Mouse (Mus musculus): Measurements from ENCODE around the gene Bysl. TPM values are rescaled to one million over a fixed set of nuclear protein-coding genes. Genes with fewer than 3 reads are reported as not detected.

The Bysl gene
- total and polyA plus RNA-seq, 3 experiments = 69.3 to 85.4 TPM; not detected in 1

- no peaks in the 10 kb centered on the region for H3K9me3 ChIP-seq (replicated peaks; ENCODE audit: insufficient read depth, low read length)
- H3K27ac ChIP-seq (ENCODE audit: control insufficient read depth, low read depth, low read length) = peak overlapping the region; percentile 98
- H3K4me1 ChIP-seq (ENCODE audit: control insufficient read depth in 1 of 2, insufficient read depth in 2 of 2, low read length in 2 of 2) = peaks cover 20 to 56% of the 10 kb centered on the region in 2 experiments
- H3K36me3 ChIP-seq (ENCODE audit: control insufficient read depth in 1 of 2, insufficient read depth in 2 of 2, low read length in 2 of 2) = peaks cover 0 to 49% of the 10 kb centered on the region in 2 experiments; a peak in 2 of 4 replicates
- H3K4me3 ChIP-seq (ENCODE audit: control insufficient read depth in 1 of 2, insufficient read depth in 1 of 2, low read depth in 2 of 2, low read length in 2 of 2) = peak overlapping the region; percentile 86 to 96
- H3K79me2 ChIP-seq (ENCODE audit: control insufficient read depth, insufficient read depth, low read length, poor library complexity) = peaks cover 28% of the 10 kb centered on the region
- H3K27me3 ChIP-seq (ENCODE audit: control insufficient read depth in 1 of 2, insufficient read depth in 2 of 2, low read length in 2 of 2) = no peaks in the 10 kb centered on the region
- H3K9ac ChIP-seq (ENCODE audit: control insufficient read depth, low read depth, low read length, poor library complexity, severe bottlenecking) = peak overlapping the region; percentile 92
- no peak for TF ChIP-seq TCF12 (IDR thresholded peaks at IDR 0.05; ENCODE audit: low read depth, low read length)
- no peak for DNase-seq (ENCODE audit: low read depth, low spot score)
Measured at GRCm38 (mm10) chr17:47593854-47594182, 17.5 kb downstream of the Bysl start.

- Histone ChIP-seq H3K36me3 (ENCODE audit: control insufficient read depth in 1 of 2, insufficient read depth in 2 of 2, low read length in 2 of 2) (peaks cover 0 to 44% of the 10 kb centered on the region in 2 experiments; a peak in 2 of 4 replicates), H3K27ac (ENCODE audit: control insufficient read depth, low read depth, low read length) (peak overlapping the region; percentile 98), H3K79me2 (ENCODE audit: control insufficient read depth, insufficient read depth, low read length, poor library complexity) (peaks cover 28% of the 10 kb centered on the region), H3K27me3 (ENCODE audit: control insufficient read depth in 1 of 2, insufficient read depth in 2 of 2, low read length in 2 of 2) (no peaks in the 10 kb centered on the region), H3K4me1 (ENCODE audit: control insufficient read depth in 1 of 2, insufficient read depth in 2 of 2, low read length in 2 of 2) (peaks cover 20 to 51% of the 10 kb centered on the region in 2 experiments), H3K9me3 (replicated peaks; ENCODE audit: insufficient read depth, low read length) (no peaks in the 10 kb centered on the region), H3K9ac (ENCODE audit: control insufficient read depth, low read depth, low read length, poor library complexity, severe bottlenecking) (peak overlapping the region; percentile 92), H3K4me3 (ENCODE audit: control insufficient read depth in 1 of 2, insufficient read depth in 1 of 2, low read depth in 2 of 2, low read length in 2 of 2) (peak overlapping the region; percentile 86 to 96)
- peak; percentile 95 for DNase-seq (ENCODE audit: low read depth, low spot score)
- TF ChIP-seq ZC3H11A (IDR thresholded peaks at IDR 0.05; ENCODE audit: low read depth, low read length) = no peak
- no peak for TF ChIP-seq CTCF (IDR thresholded peaks at IDR 0.05 in 2 of 3, conservative IDR thresholded peaks at IDR 0.05 in 1 of 3; ENCODE audit: control insufficient read depth in 1 of 3, insufficient read depth in 1 of 3, low read depth in 2 of 3, low read length in 3 of 3, poor library complexity in 1 of 3, severe bottlenecking in 1 of 3)
- TF ChIP-seq POLR2AphosphoS5 (IDR thresholded peaks at IDR 0.05; ENCODE audit: borderline replicate concordance, low read depth, low read length) = no peak
- no peak for TF ChIP-seq USF2 (IDR thresholded peaks at IDR 0.05; ENCODE audit: borderline replicate concordance in 1 of 2, insufficient read depth in 1 of 2, low read depth in 1 of 2, low read length in 2 of 2)
- TF ChIP-seq ZKSCAN1 (IDR thresholded peaks at IDR 0.05; ENCODE audit: low read depth, low read length) = no peak
- TF ChIP-seq ZMIZ1 (IDR thresholded peaks at IDR 0.05; ENCODE audit: low read depth, low read length) = peak; percentile 52; the same call in 1 of the 2 replicates
- TF ChIP-seq GABPA (IDR thresholded peaks at IDR 0.05; ENCODE audit: low read depth, low read length) = no peak
- TF ChIP-seq MAX (IDR thresholded peaks at IDR 0.05; ENCODE audit: low read length) = peak; percentile 26
- TF ChIP-seq MEF2A (IDR thresholded peaks at IDR 0.05; ENCODE audit: extremely low read depth, insufficient replicate concordance, low read depth, low read length, poor library complexity, severe bottlenecking) = no peak
- TF ChIP-seq TCF12 (IDR thresholded peaks at IDR 0.05; ENCODE audit: low read depth, low read length) = peak; percentile 23; the same call in 1 of the 2 replicates
- no peak for TF ChIP-seq CHD2 (IDR thresholded peaks at IDR 0.05; ENCODE audit: low read length)
- peak; percentile 66 for TF ChIP-seq ELF1 (IDR thresholded peaks at IDR 0.05; ENCODE audit: low read depth, low read length)
- TF ChIP-seq MAZ (IDR thresholded peaks at IDR 0.05; ENCODE audit: low read depth, low read length) = peak; percentile 34; the same call in 1 of the 2 replicates
- TF ChIP-seq USF1 (IDR thresholded peaks at IDR 0.05; ENCODE audit: low read depth, low read length) = no peak
- no peak for TF ChIP-seq E2F4 (IDR thresholded peaks at IDR 0.05; ENCODE audit: borderline replicate concordance, low read depth, low read length)
- TF ChIP-seq CHD1 (IDR thresholded peaks at IDR 0.05; ENCODE audit: low read depth, low read length) = no peak
- no peak; the same call in 1 of the 2 replicates for TF ChIP-seq KAT2A (conservative IDR thresholded peaks at IDR 0.05; ENCODE audit: low read depth, low read length)
- peak; percentile 76; the same call in 1 of the 2 replicates for TF ChIP-seq MXI1 (IDR thresholded peaks at IDR 0.05; ENCODE audit: low read depth, low read length)
- TF ChIP-seq BHLHE40 (IDR thresholded peaks at IDR 0.05; ENCODE audit: borderline replicate concordance, low read depth, low read length) = no peak
- TF ChIP-seq EP300 (IDR thresholded peaks at IDR 0.05; ENCODE audit: low read depth in 1 of 2, low read length in 2 of 2) = 0 out of 4 replicates have a peak, but pooled peaks of 1 of the 2 experiments have one; percentile 1
- no peak for TF ChIP-seq MAFK (IDR thresholded peaks at IDR 0.05; ENCODE audit: borderline replicate concordance, low read depth, low read length)
- 0 out of 2 replicates have a peak, but pooled peaks have one; percentile 31 for TF ChIP-seq TBP (IDR thresholded peaks at IDR 0.05; ENCODE audit: low read depth, low read length)
- peak; percentile 6; the same call in 1 of the 2 replicates for TF ChIP-seq ETS1 (IDR thresholded peaks at IDR 0.05; ENCODE audit: low read depth, low read length)
- TF ChIP-seq MYB (IDR thresholded peaks at IDR 0.05; ENCODE audit: low read depth, low read length) = no peak
- TF ChIP-seq JUND (IDR thresholded peaks at IDR 0.05; ENCODE audit: low read depth, low read length) = no peak
- peak; percentile 93; the same call in 1 of the 2 replicates for TF ChIP-seq UBTF (IDR thresholded peaks at IDR 0.05; ENCODE audit: borderline replicate concordance, insufficient read depth, low read depth, low read length)
- no peak for TF ChIP-seq RCOR1 (IDR thresholded peaks at IDR 0.05; ENCODE audit: low read depth, low read length)
- peak; percentile 66; the same call in 1 of the 2 replicates for TF ChIP-seq HCFC1 (IDR thresholded peaks at IDR 0.05; ENCODE audit: low read depth, low read length)
- TF ChIP-seq SMC3 (IDR thresholded peaks at IDR 0.05; ENCODE audit: low read depth, low read length) = no peak
Measured at GRCm38 (mm10) chr17:47593215-47593853, 18.0 kb downstream of the Bysl start.

All from MEL (cell line).